Mouse (Mus musculus) stomach, postnatal 0 days (tissue): Measurements from ENCODE around the gene Cd109. TPM values are rescaled to one million over a fixed set of nuclear protein-coding genes. Genes with fewer than 3 reads are reported as not detected.

ENCODE experiments used
- ATAC-seq: fragments of 200-750 bp; cut with Nextera tagmentation; 2 replicates; pipeline ENCODE4 v1.8.0; 2017; ENCODE audit not compliant: low FRiP score, low TSS enrichment
- DNase-seq: peaks from one replicate; pipeline ENCODE4 v3.0.0-alpha.2; 2016; ENCODE audit warnings: low spot score
- H3K27ac ChIP-seq: fragments of 300-500 bp; sonication (generic); replicated peaks from 2 replicates; pipeline ENCODE4 v1.5.1; 2014; ENCODE audit warnings: mild to moderate bottlenecking, control low read depth
- H3K27me3 ChIP-seq: fragments of 300-500 bp; sonication (generic); 2 replicates; pipeline ENCODE4 v1.6.1; 2014; ENCODE audit warnings: low read length; ENCODE audit not compliant: control insufficient read depth, insufficient read depth
- H3K36me3 ChIP-seq: fragments of 300-500 bp; sonication (generic); 2 replicates; pipeline ENCODE4 v1.6.1; 2014; ENCODE audit warnings: low read length, mixed read lengths; ENCODE audit not compliant: control insufficient read depth, insufficient read depth
- H3K4me1 ChIP-seq: fragments of 300-500 bp; sonication (generic); replicated peaks from 2 replicates; pipeline ENCODE4 v1.6.1; 2014; ENCODE audit warnings: antibody characterized with exemption; ENCODE audit not compliant: control insufficient read depth, insufficient read depth
- H3K4me2 ChIP-seq: fragments of 300-500 bp; sonication (generic); replicated peaks from 2 replicates; pipeline ENCODE4 v1.6.1; 2014; ENCODE audit warnings: low read depth, mild to moderate bottlenecking, control low read depth, moderate library complexity
- H3K4me3 ChIP-seq: fragments of 300-500 bp; sonication (generic); 2 replicates; pipeline ENCODE4 v1.5.1; 2014; ENCODE audit warnings: low read depth, low read length, control low read depth
- H3K9ac ChIP-seq: fragments of 300-500 bp; sonication (generic); 2 replicates; pipeline ENCODE4 v1.6.1; 2014; ENCODE audit warnings: mild to moderate bottlenecking, low read length, control low read depth, mixed read lengths
- H3K9me3 ChIP-seq: fragments of 300-500 bp; sonication (generic); 2 replicates; pipeline ENCODE4 v1.6.1; 2016; ENCODE audit warnings: low read length; ENCODE audit not compliant: control insufficient read depth
- CTCF ChIP-seq: IDR thresholded peaks from 2 replicates; pipeline ENCODE4 v1.5.1; 2016; ENCODE audit warnings: antibody characterized with exemption, low read depth, mild to moderate bottlenecking, moderate library complexity
- EP300 ChIP-seq: optimal IDR thresholded peaks from 2 replicates; pipeline ENCODE3; 2016; ENCODE audit warnings: antibody characterized with exemption
- WGBS: fragments of 180-500 bp; shearing (Covaris S2); extraction: QIAGEN DNeasy Blood & Tissue Kit; methylation state at CpG from one replicate; pipeline ENCODE4 v1.1.7; 2014; 5-methylcytosine and 5-hydroxymethylcytosine counted together
- polyA plus RNA-seq: library from polyadenylated mRNA; unstranded; fragments of >200 nt; fragmentation: Nextera tagmentation; extraction: Ambion mirVana; gene quantifications from 2 replicates; pipeline ENCODE4 v1.2.1, GENCODE M21; 2015

The Cd109 gene
- polyA plus RNA-seq: 13.5 and 13.6 TPM in 2 replicates

DNA sequence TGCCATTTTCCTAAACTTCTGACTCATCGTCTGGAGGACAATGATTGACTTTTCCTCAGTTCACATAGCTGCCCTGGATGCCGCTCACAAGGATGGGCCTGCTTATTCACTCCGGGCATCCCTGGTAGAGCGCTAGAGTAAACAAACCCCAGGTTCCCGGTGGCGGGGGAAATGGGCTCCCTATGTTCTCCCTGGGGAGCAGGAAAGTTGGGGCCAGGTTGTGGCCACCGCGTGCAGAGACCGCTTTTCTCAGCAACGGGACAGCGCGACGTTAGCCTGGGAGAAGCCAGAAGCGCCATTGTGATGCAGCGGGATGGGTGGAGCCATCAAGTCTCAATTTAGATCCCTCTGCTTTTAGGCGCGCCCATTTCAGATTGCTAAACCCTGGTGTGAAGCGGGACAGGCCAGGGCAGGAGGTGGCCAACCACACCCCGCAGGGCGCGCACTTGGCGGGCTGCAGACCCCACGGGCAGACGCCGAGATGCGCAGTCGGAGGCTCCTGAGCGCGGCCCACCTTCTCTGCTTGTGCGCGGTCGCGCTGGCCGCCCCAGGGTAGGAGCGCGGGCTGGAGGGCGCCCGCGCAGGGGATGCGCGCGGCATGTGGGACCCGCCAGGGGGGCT is at the start of gene Cd109:
Gene Cd109 (plus strand): TSS at position 146 of the 621 bp plus-strand sequence.
- peak; percentile 21 for DNase-seq
- H3K4me3 ChIP-seq: peak within 1 kb of the TSS; percentile 55
- TF ChIP-seq EP300: no peak
- no peak for TF ChIP-seq CTCF
- no peaks in the 10 kb centered on the region for H3K36me3 ChIP-seq
- no peaks in the 10 kb centered on the region for H3K4me1 ChIP-seq
- peak; percentile 73 for ATAC-seq
- no peaks in the 10 kb centered on the region for H3K9me3 ChIP-seq
- 1% methylated on average over 42 of the region's 43 CpGs for WGBS
- peak within 1 kb of the TSS; percentile 86 for H3K27ac ChIP-seq
- H3K27me3 ChIP-seq: no peaks in the 10 kb centered on the region
- H3K4me2 ChIP-seq: peak within 1 kb of the TSS; percentile 82
- peak within 1 kb of the TSS; percentile 69 for H3K9ac ChIP-seq

DNA sequence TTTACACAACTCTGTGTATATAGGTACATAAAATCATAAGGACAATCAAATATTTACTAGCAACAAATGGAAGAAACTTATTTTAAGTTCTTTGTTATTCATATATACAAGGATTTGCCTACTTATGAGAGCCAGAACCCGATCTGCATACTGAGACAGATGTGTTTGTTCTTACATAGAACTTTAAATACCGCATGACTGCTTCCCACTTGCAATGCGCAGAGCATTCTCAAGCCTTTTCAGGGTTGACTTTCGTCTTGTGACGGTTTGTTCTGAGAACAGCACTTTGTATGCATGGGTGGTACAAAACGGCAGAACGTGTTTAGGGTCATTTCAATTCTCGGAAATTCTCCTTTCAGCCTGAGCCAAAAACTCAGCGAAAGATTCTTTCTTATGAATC is 45.4 kb upstream of the Cd109 start:
- H3K4me1 ChIP-seq: no peaks in the 10 kb centered on the region
- 94% methylated on average over 9 of the region's 9 CpGs for WGBS
- DNase-seq (no peak), ATAC-seq (no peak)
- no peak overlapping the region for H3K4me3 ChIP-seq
- no peak overlapping the region for H3K27ac ChIP-seq
- H3K27me3 ChIP-seq: no peaks in the 10 kb centered on the region
- H3K36me3 ChIP-seq: peaks cover 3% of the 10 kb centered on the region; the same call in 1 of the 2 replicates
- no peak overlapping the region for H3K4me2 ChIP-seq
- TF ChIP-seq CTCF (no peak), EP300 (no peak)
- no peak overlapping the region for H3K9ac ChIP-seq
- H3K9me3 ChIP-seq: no peaks in the 10 kb centered on the region

DNA sequence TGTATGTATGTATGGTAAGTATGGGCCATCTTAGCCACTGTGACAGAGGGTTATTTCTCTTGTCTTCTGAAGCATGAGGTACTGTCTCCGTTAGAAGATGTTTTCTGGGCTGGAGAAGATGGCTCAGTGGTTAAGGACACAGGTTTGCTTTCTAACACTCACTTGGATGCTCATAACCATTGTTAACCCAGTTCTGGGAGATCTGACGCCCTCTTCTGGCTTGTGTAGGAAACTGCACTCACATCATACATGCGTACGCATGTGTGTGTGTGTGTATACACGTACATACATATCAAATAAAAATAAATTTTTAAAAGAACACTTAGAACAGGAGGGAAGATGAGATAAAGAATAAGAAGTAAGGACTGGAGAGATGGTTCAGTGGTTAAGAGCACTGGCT is 38.9 kb upstream of the Cd109 start:
- DNase-seq (no peak), ATAC-seq (no peak)
- Histone ChIP-seq H3K9me3 (no peaks in the 10 kb centered on the region), H3K4me2 (no peak overlapping the region), H3K27me3 (no peaks in the 10 kb centered on the region), H3K27ac (no peak overlapping the region), H3K36me3 (peaks cover 14% of the 10 kb centered on the region), H3K9ac (no peak overlapping the region), H3K4me1 (no peaks in the 10 kb centered on the region), H3K4me3 (no peak overlapping the region)
- no peak for TF ChIP-seq EP300
- TF ChIP-seq CTCF: 0 out of 2 replicates have a peak, but pooled peaks have one; percentile 12
- WGBS: 86% methylated on average over 5 of the region's 5 CpGs

DNA sequence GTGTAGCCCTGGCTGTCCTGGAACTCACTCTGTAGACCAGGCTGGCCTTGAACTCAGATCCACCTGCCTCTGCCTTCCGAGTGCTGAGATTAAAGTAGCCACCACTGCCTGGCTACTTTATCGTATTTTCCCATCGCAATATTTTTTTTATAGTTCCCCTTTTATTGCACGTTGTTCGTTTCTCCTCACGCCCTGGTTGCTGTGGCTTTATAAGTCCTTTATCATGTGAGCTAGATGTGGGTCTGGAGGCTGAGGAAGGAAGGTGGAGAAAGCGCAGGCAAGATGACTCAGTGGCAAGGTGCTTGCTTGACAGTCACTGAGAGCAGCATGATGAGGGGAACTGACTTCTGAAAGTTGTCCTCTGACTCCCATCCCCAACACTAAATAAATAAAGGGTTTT is 36.5 kb upstream of the Cd109 start:
- Histone ChIP-seq H3K4me3 (no peak overlapping the region), H3K9me3 (no peaks in the 10 kb centered on the region), H3K4me2 (no peak overlapping the region), H3K27me3 (no peaks in the 10 kb centered on the region), H3K27ac (no peak overlapping the region), H3K36me3 (peaks cover 14% of the 10 kb centered on the region), H3K9ac (no peak overlapping the region), H3K4me1 (no peaks in the 10 kb centered on the region)
- ATAC-seq (no peak), DNase-seq (no peak)
- WGBS: 85% methylated on average over 7 of the region's 7 CpGs
- TF ChIP-seq EP300: no peak
- TF ChIP-seq CTCF: no peak

DNA sequence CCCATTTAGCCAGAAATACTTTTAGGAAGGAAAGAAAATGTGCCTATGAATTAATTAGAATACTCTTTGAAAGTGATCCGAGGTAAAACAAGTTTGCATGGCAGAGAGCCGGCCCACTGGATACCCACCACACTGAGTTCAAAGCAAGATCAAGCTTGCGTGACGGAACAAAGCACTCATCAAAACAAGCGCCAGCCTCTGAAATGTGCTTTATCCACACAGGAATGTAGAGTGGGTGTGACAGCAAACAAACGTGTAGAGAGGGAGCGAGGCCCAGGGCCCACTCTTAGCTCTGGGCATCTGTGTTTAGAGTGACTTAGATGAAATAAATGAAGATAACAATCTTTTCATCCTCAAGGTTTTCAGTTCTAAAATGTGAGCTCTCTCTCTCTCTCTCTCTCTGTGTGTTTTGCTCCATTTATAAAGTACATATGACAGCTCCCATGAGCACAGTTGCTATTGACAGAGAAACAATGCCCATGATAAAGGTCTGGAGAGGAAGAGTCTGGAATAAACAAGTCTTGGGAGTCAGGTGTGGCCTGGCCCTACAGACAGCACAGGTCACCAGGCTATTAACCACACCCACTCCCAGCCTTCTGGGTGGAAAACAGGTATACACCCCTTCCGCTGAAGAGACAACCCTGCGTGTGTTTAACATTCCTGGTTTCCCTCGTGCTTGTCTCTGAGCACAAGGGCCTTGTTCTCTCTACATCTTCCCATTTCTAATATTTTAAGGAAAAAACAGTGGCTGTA is 35.5 kb upstream of the Cd109 start:
- no peak for DNase-seq
- H3K9ac ChIP-seq: no peak overlapping the region
- WGBS: 46% methylated on average over 10 of the region's 10 CpGs
- no peak overlapping the region for H3K4me3 ChIP-seq
- peaks cover 14% of the 10 kb centered on the region for H3K36me3 ChIP-seq
- peak; percentile 61; the same call in 1 of the 2 replicates for ATAC-seq
- H3K4me1 ChIP-seq: no peaks in the 10 kb centered on the region
- no peak overlapping the region for H3K4me2 ChIP-seq
- 0 out of 2 replicates have a peak overlapping the region, but pooled peaks have one; percentile 18 for H3K27ac ChIP-seq
- no peaks in the 10 kb centered on the region for H3K9me3 ChIP-seq
- H3K27me3 ChIP-seq: no peaks in the 10 kb centered on the region
- TF ChIP-seq EP300: no peak
- TF ChIP-seq CTCF: no peak

DNA sequence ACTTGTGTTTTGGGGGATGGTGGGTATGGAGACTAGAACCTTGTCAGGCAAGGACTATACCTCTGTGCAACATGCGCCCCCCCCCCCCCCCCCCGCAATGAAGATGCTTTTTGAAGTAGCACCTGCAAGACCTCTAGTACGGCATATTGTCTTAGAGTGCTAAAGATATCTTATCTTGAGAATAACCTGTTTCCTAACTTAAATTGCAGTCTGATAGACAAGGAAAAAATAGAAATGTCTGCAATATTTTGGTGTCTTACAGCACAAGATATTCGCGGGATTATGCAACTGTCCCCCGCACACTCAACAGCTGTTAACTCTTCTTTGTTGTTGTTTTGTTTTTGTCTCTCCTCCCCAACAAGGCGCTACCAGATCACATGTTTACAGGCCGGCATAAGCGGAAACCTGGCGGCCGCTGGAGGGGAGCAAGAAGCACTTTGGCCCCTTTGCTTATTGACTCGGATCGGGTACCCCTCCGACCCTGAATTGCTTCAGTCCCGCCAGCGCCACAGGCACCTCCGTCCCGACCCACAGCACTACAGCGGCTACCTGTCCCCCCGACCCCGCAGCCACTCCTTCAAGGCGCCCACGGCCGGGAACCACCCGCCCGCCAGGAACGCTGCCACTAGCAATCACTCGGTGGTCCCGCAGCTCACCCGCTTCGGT is 28.0 kb upstream of the Cd109 start:
- Histone ChIP-seq H3K36me3 (no peaks in the 10 kb centered on the region), H3K9ac (peak overlapping the region; percentile 76), H3K4me3 (peak overlapping the region; percentile 65), H3K4me1 (no peaks in the 10 kb centered on the region), H3K9me3 (no peaks in the 10 kb centered on the region), H3K4me2 (peak overlapping the region; percentile 79), H3K27me3 (no peaks in the 10 kb centered on the region), H3K27ac (peak overlapping the region; percentile 71)
- DNase-seq (no peak), ATAC-seq (peak; percentile 25; the same call in 1 of the 2 replicates)
- WGBS: 2% methylated on average over 23 of the region's 31 CpGs
- TF ChIP-seq CTCF (no peak), EP300 (no peak)
